Mouse (Mus musculus): Measurements from ENCODE around the gene Rnf39. TPM values are rescaled to one million over a fixed set of nuclear protein-coding genes. Genes with fewer than 3 reads are reported as not detected.

Rnf39 gene
- polyA plus RNA-seq, 1 experiment from 2014 or later, result not detected

DNA sequence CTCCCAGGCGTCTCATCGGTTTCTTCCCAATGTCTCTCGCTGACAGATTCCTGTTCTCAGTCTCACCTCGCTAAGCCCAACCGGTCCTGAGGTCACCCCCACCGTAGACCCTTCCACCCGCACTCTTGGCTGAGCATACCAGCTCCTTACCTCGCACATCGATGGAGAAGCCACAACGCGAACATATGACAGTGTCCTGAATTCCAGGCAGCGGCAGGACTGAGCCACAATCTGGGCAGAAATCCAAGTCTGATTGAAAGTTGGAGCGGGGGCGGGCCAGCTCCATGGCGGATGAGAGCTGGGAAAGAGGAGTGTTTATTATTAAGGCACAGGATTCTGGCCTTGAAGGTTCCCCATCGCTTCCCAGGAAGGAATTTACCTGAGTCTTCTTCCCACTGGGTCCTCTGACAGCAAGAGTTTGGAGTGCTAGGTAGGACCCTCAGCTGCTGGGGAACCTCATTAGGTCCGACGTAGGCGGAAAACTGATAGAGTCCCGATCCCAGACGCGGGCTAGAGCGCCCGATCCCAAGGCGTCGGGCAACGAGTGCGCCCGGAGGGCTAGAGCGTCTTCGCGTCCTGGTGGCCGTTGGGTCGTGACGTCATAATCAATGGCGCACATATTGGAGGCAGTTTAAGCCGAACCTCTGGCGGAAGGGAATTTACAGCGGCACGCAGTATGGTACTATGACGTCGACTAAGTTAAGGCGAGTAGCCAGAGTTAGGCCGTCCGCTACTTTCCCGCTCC, 15.5 kb downstream of the Rnf39 start, which contains the start of the genes Znrd1 and Znrd1as:
TSS of gene Znrd1 (minus strand) at position 561 of the 745 bp plus-strand sequence.
TSS of gene Znrd1as (plus strand) at position 594 of the 745 bp plus-strand sequence.
- H3K27me3 ChIP-seq (replicated peaks), result no peaks in the 10 kb centered on the region
- peak within 1 kb of the TSS; percentile 72 for H3K4me3 ChIP-seq
- H3K4me2 ChIP-seq, result peak within 1 kb of the TSS; percentile 91
- under 1% methylated on average over 46 of the region's 46 CpGs for WGBS
- H3K4me1 ChIP-seq (replicated peaks), result peaks cover 13% of the 10 kb centered on the region
- peak; percentile 98 for ATAC-seq (ENCODE audit: insufficient number of reproducible peaks, low FRiP score)
- no peaks in the 10 kb centered on the region for H3K9me3 ChIP-seq (replicated peaks)
- peak within 1 kb of the TSS; percentile 74 for H3K27ac ChIP-seq (ENCODE audit: poor library complexity, severe bottlenecking)
- H3K36me3 ChIP-seq, result peaks cover 16% of the 10 kb centered on the region; the same call in 1 of the 2 replicates
- peak within 1 kb of the TSS; percentile 75 for H3K9ac ChIP-seq

DNA sequence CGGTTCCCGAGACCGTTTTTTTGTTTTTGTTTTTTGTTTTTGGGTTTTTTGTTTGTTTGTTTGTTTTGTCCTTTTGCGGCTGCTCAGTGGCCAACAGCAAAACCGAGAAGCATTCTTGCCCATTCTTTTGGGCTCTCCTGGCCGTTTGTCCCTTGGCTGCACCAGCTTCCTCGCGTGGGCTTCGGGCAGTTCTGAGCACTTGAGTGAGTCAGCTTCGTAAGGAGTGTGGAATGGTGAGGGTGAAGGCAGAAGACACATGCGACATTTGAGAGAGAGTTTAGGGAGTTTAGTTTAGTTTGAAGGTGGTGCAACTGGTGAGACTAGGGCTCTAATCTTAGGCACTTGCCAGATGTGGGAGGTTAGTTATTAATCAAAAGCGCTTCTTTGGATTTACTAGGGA, 16.2 kb downstream of the Rnf39 start:
- H3K27ac ChIP-seq (ENCODE audit: poor library complexity, severe bottlenecking), result peak overlapping the region; percentile 35

DNA sequence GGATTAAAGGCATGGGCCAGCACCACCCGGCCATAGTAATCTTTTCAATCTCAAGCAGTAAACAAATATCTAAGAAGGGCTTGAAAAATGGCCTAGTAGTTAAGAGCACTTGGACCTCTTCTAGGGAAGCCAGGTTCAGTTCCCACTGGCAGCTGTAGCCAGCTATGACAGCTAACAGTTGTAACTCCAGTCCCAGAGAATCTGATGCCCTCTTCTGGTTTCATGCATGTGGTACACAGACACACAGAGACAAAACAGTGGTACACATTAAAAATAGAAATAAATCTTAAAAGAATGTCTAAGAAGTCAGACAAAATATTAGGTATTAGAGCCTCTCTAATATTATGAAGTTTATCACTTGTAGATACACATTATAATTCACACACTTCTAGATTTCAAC, 18.4 kb downstream of the Rnf39 start:
- 71% methylated on average over 1 of the region's 1 CpGs for WGBS
- Histone ChIP-seq H3K27me3 (replicated peaks) (no peaks in the 10 kb centered on the region), H3K9me3 (replicated peaks) (no peaks in the 10 kb centered on the region), H3K4me1 (replicated peaks) (peaks cover 13% of the 10 kb centered on the region), H3K36me3 (peaks cover 10% of the 10 kb centered on the region; the same call in 1 of the 2 replicates), H3K9ac (no peak overlapping the region), H3K27ac (ENCODE audit: poor library complexity, severe bottlenecking) (no peak overlapping the region), H3K4me2 (no peak overlapping the region), H3K4me3 (no peak overlapping the region)
- ATAC-seq (ENCODE audit: insufficient number of reproducible peaks, low FRiP score), result no peak

More for the DNA sequence above, 16.2 kb downstream of the Rnf39 start:
- Histone ChIP-seq H3K27me3 (replicated peaks) (no peaks in the 10 kb centered on the region), H3K4me2 (peak overlapping the region; percentile 91), H3K4me3 (peak overlapping the region; percentile 72), H3K4me1 (replicated peaks) (peaks cover 13% of the 10 kb centered on the region), H3K9me3 (replicated peaks) (no peaks in the 10 kb centered on the region), H3K36me3 (peaks cover 16% of the 10 kb centered on the region; the same call in 1 of the 2 replicates), H3K9ac (peak overlapping the region; percentile 75)
- 11% methylated on average over 12 of the region's 12 CpGs for WGBS
- no peak for ATAC-seq (ENCODE audit: insufficient number of reproducible peaks, low FRiP score)

DNA sequence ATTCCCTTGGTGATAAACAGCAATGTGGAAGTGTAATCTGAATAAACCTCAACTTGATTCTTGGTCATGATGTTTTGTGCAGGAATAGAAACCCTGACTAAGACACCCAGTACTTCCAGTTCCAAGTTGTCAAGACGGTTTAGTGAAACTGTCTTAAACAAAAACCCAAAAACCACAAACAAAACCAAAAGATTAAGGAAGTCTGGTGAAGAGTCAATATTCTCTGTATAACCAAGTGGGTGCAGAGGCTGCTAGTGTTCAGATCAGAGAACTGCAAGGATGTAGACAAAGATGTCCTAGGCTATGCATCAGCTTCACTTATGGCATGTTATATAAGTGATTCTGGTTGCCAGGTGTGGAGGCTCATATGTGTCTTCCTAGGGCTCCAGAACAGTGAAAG, 24.2 kb downstream of the Rnf39 start:
- WGBS, result 82% methylated on average over 1 of the region's 1 CpGs
- Histone ChIP-seq H3K4me2 (no peak overlapping the region), H3K9ac (no peak overlapping the region), H3K36me3 (peaks cover 4% of the 10 kb centered on the region; the same call in 1 of the 2 replicates), H3K4me3 (no peak overlapping the region), H3K27ac (ENCODE audit: poor library complexity, severe bottlenecking) (no peak overlapping the region), H3K9me3 (replicated peaks) (no peaks in the 10 kb centered on the region), H3K4me1 (replicated peaks) (no peaks in the 10 kb centered on the region), H3K27me3 (replicated peaks) (no peaks in the 10 kb centered on the region)
- ATAC-seq (ENCODE audit: insufficient number of reproducible peaks, low FRiP score), result no peak

DNA sequence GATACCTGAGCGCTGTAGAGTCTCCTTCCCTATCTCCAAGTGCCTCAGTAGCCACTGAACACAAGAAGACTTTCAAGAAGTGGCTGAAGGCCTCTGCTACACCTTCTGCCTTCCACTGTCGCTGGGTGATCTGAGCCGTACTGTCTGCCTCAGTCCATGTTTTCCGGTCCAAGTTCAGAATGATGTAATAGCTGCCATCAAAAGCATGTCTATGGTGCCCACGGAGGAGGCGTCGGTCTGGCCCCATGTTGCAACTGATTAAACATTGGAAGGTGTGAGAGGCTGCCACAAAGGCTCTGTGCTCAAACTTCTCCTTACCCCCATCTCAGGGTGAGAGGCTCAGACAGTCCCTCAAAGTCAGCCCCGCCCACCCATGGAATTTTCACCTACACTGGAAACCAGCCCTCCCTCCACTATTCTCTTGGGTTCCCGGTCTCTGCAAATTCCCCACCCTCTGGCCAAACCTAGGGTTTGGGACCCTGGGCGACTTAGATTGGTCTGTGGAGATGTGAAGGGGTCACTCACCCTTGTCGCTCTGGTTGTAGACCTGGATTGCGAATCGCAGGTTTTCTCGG, 27.7 kb downstream of the Rnf39 start:
- 75% methylated on average over 14 of the region's 14 CpGs for WGBS
- no peak overlapping the region for H3K9ac ChIP-seq
- no peak overlapping the region for H3K4me3 ChIP-seq

DNA sequence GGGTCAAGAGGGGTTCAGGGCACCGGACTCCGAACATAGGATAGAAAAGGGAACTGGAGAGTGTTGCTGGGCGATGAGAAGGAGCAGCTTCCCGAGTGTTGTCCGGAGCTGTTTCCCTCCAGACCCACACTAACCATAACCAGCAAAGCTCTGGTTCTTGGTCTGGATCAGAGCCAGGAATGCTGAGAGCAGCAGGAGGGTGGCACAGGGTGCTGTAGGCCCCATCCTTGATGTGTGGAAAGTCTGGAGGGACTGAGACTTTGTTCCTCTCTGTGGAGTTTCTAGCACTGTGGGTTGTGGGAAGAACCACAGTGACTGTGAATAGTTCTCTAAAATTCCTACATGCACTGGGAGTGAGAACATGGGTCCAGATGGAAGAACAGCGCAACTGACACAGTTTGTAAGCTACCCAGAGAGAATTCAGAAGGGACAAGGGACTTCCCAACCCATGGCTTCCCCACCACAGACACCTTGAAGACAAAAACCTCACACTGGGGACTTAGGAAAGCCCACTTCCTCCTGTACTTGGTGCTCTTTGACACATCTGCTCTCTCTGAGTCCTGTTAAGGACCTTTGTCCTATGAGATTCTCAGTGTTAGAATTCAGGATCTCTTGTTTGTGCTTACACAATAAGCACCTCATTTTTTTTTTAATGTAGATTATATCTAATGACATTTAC, 28.6 kb downstream of the Rnf39 start:
- no peaks in the 10 kb centered on the region for H3K4me1 ChIP-seq (replicated peaks)
- WGBS, result 87% methylated on average over 6 of the region's 6 CpGs
- no peaks in the 10 kb centered on the region for H3K9me3 ChIP-seq (replicated peaks)
- H3K27me3 ChIP-seq (replicated peaks), result no peaks in the 10 kb centered on the region
- ATAC-seq (ENCODE audit: insufficient number of reproducible peaks, low FRiP score), result no peak
- no peak overlapping the region for H3K4me3 ChIP-seq
- no peaks in the 10 kb centered on the region for H3K36me3 ChIP-seq
- H3K4me2 ChIP-seq, result no peak overlapping the region
- H3K27ac ChIP-seq (ENCODE audit: poor library complexity, severe bottlenecking), result no peak overlapping the region
- no peak overlapping the region for H3K9ac ChIP-seq

More for the DNA sequence above, 27.7 kb downstream of the Rnf39 start:
- H3K4me2 ChIP-seq, result no peak overlapping the region
- no peaks in the 10 kb centered on the region for H3K27me3 ChIP-seq (replicated peaks)
- ATAC-seq (ENCODE audit: insufficient number of reproducible peaks, low FRiP score), result no peak
- H3K27ac ChIP-seq (ENCODE audit: poor library complexity, severe bottlenecking), result no peak overlapping the region
- H3K9me3 ChIP-seq (replicated peaks), result no peaks in the 10 kb centered on the region
- no peaks in the 10 kb centered on the region for H3K4me1 ChIP-seq (replicated peaks)
- H3K36me3 ChIP-seq, result peaks cover 4% of the 10 kb centered on the region; the same call in 1 of the 2 replicates

DNA sequence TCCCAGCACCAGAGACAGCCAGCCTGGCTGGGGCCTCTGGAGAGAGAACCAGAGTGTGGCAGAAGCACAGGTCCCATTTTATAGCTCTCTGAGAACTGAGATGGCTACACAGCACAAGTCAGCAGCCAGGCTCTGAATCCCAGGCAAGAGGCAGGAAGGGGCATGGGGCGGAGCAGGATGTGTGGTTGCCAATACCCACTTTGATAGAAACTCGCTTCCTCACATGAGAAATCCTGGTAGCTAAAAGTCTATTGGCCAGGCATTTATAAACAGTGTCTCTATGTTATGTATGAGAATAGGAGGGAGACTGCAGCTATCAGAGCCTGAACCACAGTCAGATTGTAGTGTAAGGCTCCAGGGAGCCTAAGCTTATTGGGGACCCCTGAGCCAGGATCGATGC, 30.1 kb downstream of the Rnf39 start:
- no peak overlapping the region for H3K9ac ChIP-seq
- H3K4me2 ChIP-seq, result no peak overlapping the region
- ATAC-seq (ENCODE audit: insufficient number of reproducible peaks, low FRiP score), result no peak
- H3K4me3 ChIP-seq, result no peak overlapping the region
- no peaks in the 10 kb centered on the region for H3K27me3 ChIP-seq (replicated peaks)
- no peaks in the 10 kb centered on the region for H3K9me3 ChIP-seq (replicated peaks)
- H3K4me1 ChIP-seq (replicated peaks), result no peaks in the 10 kb centered on the region
- no peak overlapping the region for H3K27ac ChIP-seq (ENCODE audit: poor library complexity, severe bottlenecking)
- 70% methylated on average over 3 of the region's 3 CpGs for WGBS
- no peaks in the 10 kb centered on the region for H3K36me3 ChIP-seq

DNA sequence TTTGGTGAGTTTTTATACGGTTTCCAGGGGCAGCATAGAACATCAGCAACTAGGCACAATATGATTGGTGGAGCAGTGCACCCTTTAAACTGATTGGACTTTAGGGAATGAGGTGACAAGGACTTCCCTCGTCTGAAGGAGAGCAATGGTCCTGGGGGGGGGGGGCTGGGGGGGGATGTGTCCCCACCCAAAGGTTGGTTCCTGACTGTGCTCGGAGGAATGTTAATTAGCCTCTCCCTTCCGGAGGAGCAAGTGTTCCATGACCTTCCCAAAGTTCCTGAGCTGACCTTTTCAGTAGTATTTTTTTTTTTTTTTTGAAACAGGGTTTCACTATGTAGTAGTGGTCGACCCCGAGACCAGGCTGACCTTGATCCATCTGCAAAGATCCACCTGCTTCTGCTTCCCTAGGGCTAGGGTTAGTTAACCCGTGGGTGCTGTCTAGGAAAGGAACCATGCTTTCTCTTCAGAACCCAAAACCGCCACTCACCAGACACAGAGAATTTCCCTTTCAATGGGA, 30.6 kb downstream of the Rnf39 start:
- Histone ChIP-seq H3K4me2 (no peak overlapping the region), H3K4me3 (no peak overlapping the region), H3K9me3 (replicated peaks) (no peaks in the 10 kb centered on the region), H3K27ac (ENCODE audit: poor library complexity, severe bottlenecking) (no peak overlapping the region), H3K9ac (no peak overlapping the region), H3K27me3 (replicated peaks) (0 out of 2 replicates have a peak, but pooled peaks cover under 1% of the 10 kb centered on the region), H3K4me1 (replicated peaks) (no peaks in the 10 kb centered on the region), H3K36me3 (no peaks in the 10 kb centered on the region)
- 68% methylated on average over 8 of the region's 8 CpGs for WGBS
- ATAC-seq (ENCODE audit: insufficient number of reproducible peaks, low FRiP score), result no peak

DNA sequence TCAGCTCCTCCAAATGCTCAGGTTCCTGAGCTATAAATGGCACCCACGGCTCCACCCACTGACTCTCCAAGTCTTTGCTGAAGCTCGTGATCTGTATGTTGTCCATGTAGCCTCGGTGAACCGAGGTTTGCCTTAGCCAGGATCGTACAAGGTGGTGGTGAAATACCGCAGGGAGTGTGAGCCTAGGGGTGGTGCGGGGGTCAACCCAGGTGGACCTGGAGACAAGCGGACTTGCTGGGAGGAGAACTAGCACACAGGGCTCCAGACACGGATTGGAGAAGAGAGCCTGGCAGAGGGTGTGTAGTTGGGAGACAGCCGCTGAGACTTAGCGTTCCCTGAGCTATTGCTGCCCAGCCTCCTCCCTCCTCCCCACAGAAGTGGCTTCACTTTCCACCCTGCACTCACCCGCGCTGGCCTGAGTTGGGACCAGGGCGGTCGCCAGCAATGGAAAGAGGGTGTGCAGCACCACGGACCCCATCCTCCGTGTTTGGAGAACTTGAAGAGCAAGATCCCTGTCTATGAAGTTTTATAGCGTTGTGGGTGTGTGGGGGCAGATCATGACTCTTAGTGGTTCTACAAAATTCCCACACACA, 38.6 kb downstream of the Rnf39 start, which contains the start of gene 2410137M14Rik:
TSS of gene 2410137M14Rik (minus strand) at position 17 of the 593 bp plus-strand sequence.
- H3K4me1 ChIP-seq (replicated peaks), result peaks cover 18% of the 10 kb centered on the region; the same call in 1 of the 2 replicates
- H3K9ac ChIP-seq, result peak within 1 kb of the TSS; percentile 58; the same call in 1 of the 2 replicates
- 4% methylated on average over 18 of the region's 18 CpGs for WGBS
- H3K4me2 ChIP-seq, result peak within 1 kb of the TSS; percentile 66
- no peaks in the 10 kb centered on the region for H3K9me3 ChIP-seq (replicated peaks)
- peaks cover 10% of the 10 kb centered on the region; the same call in 1 of the 2 replicates for H3K27me3 ChIP-seq (replicated peaks)
- H3K36me3 ChIP-seq, result no peaks in the 10 kb centered on the region
- no peak within 1 kb of the TSS for H3K27ac ChIP-seq (ENCODE audit: poor library complexity, severe bottlenecking)
- peak; percentile 39; the same call in 1 of the 2 replicates for ATAC-seq (ENCODE audit: insufficient number of reproducible peaks, low FRiP score)
- H3K4me3 ChIP-seq, result peak within 1 kb of the TSS; percentile 39

DNA sequence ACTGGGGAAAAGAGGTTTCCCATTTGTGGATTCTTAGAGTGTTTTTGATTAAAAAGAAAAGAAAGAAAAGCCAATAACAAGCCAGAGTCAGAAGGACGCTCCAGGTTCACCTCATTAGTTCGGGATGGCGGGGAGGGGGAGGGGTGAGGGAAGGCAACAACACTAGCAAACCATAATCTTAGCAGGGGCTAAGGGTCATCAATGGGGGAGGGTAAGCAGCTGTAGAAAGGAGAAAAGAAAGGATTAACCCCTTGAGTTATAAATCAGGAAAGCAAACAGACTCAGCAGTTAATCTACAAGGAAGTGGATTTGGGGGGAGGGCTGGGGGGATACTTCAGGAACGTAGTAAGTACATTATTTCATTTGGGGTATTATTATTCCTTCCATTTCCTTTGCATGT, 39.1 kb downstream of the Rnf39 start:
- WGBS, result 5% methylated on average over 4 of the region's 4 CpGs
- Histone ChIP-seq H3K9me3 (replicated peaks) (no peaks in the 10 kb centered on the region), H3K36me3 (no peaks in the 10 kb centered on the region), H3K4me3 (peak overlapping the region; percentile 39), H3K27me3 (replicated peaks) (peaks cover 14% of the 10 kb centered on the region; the same call in 1 of the 2 replicates), H3K9ac (no peak overlapping the region), H3K27ac (ENCODE audit: poor library complexity, severe bottlenecking) (no peak overlapping the region), H3K4me2 (peak overlapping the region; percentile 66), H3K4me1 (replicated peaks) (peaks cover 18% of the 10 kb centered on the region; the same call in 1 of the 2 replicates)
- no peak for ATAC-seq (ENCODE audit: insufficient number of reproducible peaks, low FRiP score)

Measured in heart, embryonic 12.5 days (tissue).